Mouse (Mus musculus): ENCODE results near the gene Rnf212b. TPM values are rescaled to one million over a fixed set of nuclear protein-coding genes. Genes with fewer than 3 reads are reported as not detected.

Rnf212b gene
- polyA plus RNA-seq, 1 experiment from 2014 or later, result not detected

- Histone ChIP-seq H3K9ac (ENCODE audit: low read length) (no peak within 1 kb of the TSS), H3K9me3 (ENCODE audit: control insufficient read depth, low read length) (no peaks in the 10 kb centered on the region), H3K36me3 (ENCODE audit: control insufficient read depth, insufficient read depth, low read length) (no peaks in the 10 kb centered on the region), H3K27ac (ENCODE audit: low read depth) (no peak within 1 kb of the TSS), H3K27me3 (replicated peaks; ENCODE audit: control insufficient read depth, insufficient read depth, low read length) (0 out of 2 replicates have a peak, but pooled peaks cover 3% of the 10 kb centered on the region), H3K4me2 (ENCODE audit: low read length) (no peak within 1 kb of the TSS), H3K4me3 (ENCODE audit: low read depth, low read length) (no peak within 1 kb of the TSS), H3K4me1 (replicated peaks; ENCODE audit: control insufficient read depth, insufficient read depth, low read length) (no peaks in the 10 kb centered on the region)
- DNase-seq (ENCODE audit: low spot score) (no peak), ATAC-seq (replicated peaks; ENCODE audit: low FRiP score, low TSS enrichment, low read depth) (no peak)
- WGBS, result 86% methylated on average over 5 of the region's 5 CpGs
Measured at GRCm38 (mm10) chr14:54870861-54871260, 56.9 kb downstream of the Rnf212b start, which contains the start of gene Homez. Homez (minus strand) TSS chr14:54870961.

- WGBS, result 86% methylated on average over 3 of the region's 3 CpGs
- no peak overlapping the region for H3K27ac ChIP-seq (ENCODE audit: low read depth)
- H3K4me3 ChIP-seq (ENCODE audit: low read depth, low read length), result no peak overlapping the region
- no peaks in the 10 kb centered on the region for H3K36me3 ChIP-seq (ENCODE audit: control insufficient read depth, insufficient read depth, low read length)
- no peak for ATAC-seq (replicated peaks; ENCODE audit: low FRiP score, low TSS enrichment, low read depth)
- 0 out of 2 replicates have a peak, but pooled peaks cover 4% of the 10 kb centered on the region for H3K27me3 ChIP-seq (replicated peaks; ENCODE audit: control insufficient read depth, insufficient read depth, low read length)
- H3K4me1 ChIP-seq (replicated peaks; ENCODE audit: control insufficient read depth, insufficient read depth, low read length), result 0 out of 2 replicates have a peak, but pooled peaks cover 4% of the 10 kb centered on the region
- no peak overlapping the region for H3K4me2 ChIP-seq (ENCODE audit: low read length)
- no peak for DNase-seq (ENCODE audit: low spot score)
- H3K9me3 ChIP-seq (ENCODE audit: control insufficient read depth, low read length), result no peaks in the 10 kb centered on the region
- H3K9ac ChIP-seq (ENCODE audit: low read length), result no peak overlapping the region
Measured at GRCm38 (mm10) chr14:54874165-54874564, 60.2 kb downstream of the Rnf212b start.

GRCm38 (mm10) chr14:54875844-54876538, 62.0 kb downstream of the Rnf212b start:
- H3K4me3 ChIP-seq (ENCODE audit: low read depth, low read length), result peak overlapping the region; percentile 76
- DNase-seq (ENCODE audit: low spot score) (no peak), ATAC-seq (replicated peaks; ENCODE audit: low FRiP score, low TSS enrichment, low read depth) (peak; percentile 11; the same call in 1 of the 2 replicates)
- H3K4me2 ChIP-seq (ENCODE audit: low read length), result peak overlapping the region; percentile 86
- H3K9me3 ChIP-seq (ENCODE audit: control insufficient read depth, low read length), result no peaks in the 10 kb centered on the region
- 0 out of 2 replicates have a peak, but pooled peaks cover 4% of the 10 kb centered on the region for H3K27me3 ChIP-seq (replicated peaks; ENCODE audit: control insufficient read depth, insufficient read depth, low read length)
- H3K9ac ChIP-seq (ENCODE audit: low read length), result peak overlapping the region; percentile 78
- H3K36me3 ChIP-seq (ENCODE audit: control insufficient read depth, insufficient read depth, low read length), result no peaks in the 10 kb centered on the region
- H3K4me1 ChIP-seq (replicated peaks; ENCODE audit: control insufficient read depth, insufficient read depth, low read length), result 0 out of 2 replicates have a peak, but pooled peaks cover 4% of the 10 kb centered on the region
- peak overlapping the region; percentile 76 for H3K27ac ChIP-seq (ENCODE audit: low read depth)
- WGBS, result 3% methylated on average over 35 of the region's 36 CpGs

GRCm38 (mm10) chr14:54876539-54877047, 62.7 kb downstream of the Rnf212b start:
- Histone ChIP-seq H3K4me2 (ENCODE audit: low read length) (peak overlapping the region; percentile 86), H3K9me3 (ENCODE audit: control insufficient read depth, low read length) (no peaks in the 10 kb centered on the region), H3K27ac (ENCODE audit: low read depth) (peak overlapping the region; percentile 76), H3K4me3 (ENCODE audit: low read depth, low read length) (peak overlapping the region; percentile 76), H3K36me3 (ENCODE audit: control insufficient read depth, insufficient read depth, low read length) (no peaks in the 10 kb centered on the region), H3K27me3 (replicated peaks; ENCODE audit: control insufficient read depth, insufficient read depth, low read length) (0 out of 2 replicates have a peak, but pooled peaks cover 4% of the 10 kb centered on the region), H3K4me1 (replicated peaks; ENCODE audit: control insufficient read depth, insufficient read depth, low read length) (0 out of 2 replicates have a peak, but pooled peaks cover 4% of the 10 kb centered on the region), H3K9ac (ENCODE audit: low read length) (peak overlapping the region; percentile 78)
- ATAC-seq (replicated peaks; ENCODE audit: low FRiP score, low TSS enrichment, low read depth) (peak; percentile 92), DNase-seq (ENCODE audit: low spot score) (peak; percentile 90)
- WGBS, result 0% methylated on average over 64 of the region's 72 CpGs

GRCm38 (mm10) chr14:54877048-54877715, 63.2 kb downstream of the Rnf212b start, which contains the start of gene Ppp1r3e:
Ppp1r3e (minus strand) TSS chr14:54877550.
- DNase-seq (ENCODE audit: low spot score), result peak; percentile 86
- H3K4me2 ChIP-seq (ENCODE audit: low read length), result peak within 1 kb of the TSS; percentile 86
- no peaks in the 10 kb centered on the region for H3K36me3 ChIP-seq (ENCODE audit: control insufficient read depth, insufficient read depth, low read length)
- H3K27me3 ChIP-seq (replicated peaks; ENCODE audit: control insufficient read depth, insufficient read depth, low read length), result 0 out of 2 replicates have a peak, but pooled peaks cover 4% of the 10 kb centered on the region
- peak within 1 kb of the TSS; percentile 76 for H3K27ac ChIP-seq (ENCODE audit: low read depth)
- peak within 1 kb of the TSS; percentile 76 for H3K4me3 ChIP-seq (ENCODE audit: low read depth, low read length)
- H3K4me1 ChIP-seq (replicated peaks; ENCODE audit: control insufficient read depth, insufficient read depth, low read length), result 0 out of 2 replicates have a peak, but pooled peaks cover 4% of the 10 kb centered on the region
- under 1% methylated on average over 59 of the region's 61 CpGs for WGBS
- peak; percentile 86 for ATAC-seq (replicated peaks; ENCODE audit: low FRiP score, low TSS enrichment, low read depth)
- H3K9me3 ChIP-seq (ENCODE audit: control insufficient read depth, low read length), result no peaks in the 10 kb centered on the region
- H3K9ac ChIP-seq (ENCODE audit: low read length), result peak within 1 kb of the TSS; percentile 78

GRCm38 (mm10) chr14:54883154-54884021, 69.4 kb downstream of the Rnf212b start, which contains the start of the genes Bcl2l2 and Gm20521:
Bcl2l2 (plus strand) TSS chr14:54883377.
Gm20521 (plus strand) TSS chr14:54883441.
- ATAC-seq (replicated peaks; ENCODE audit: low FRiP score, low TSS enrichment, low read depth) (peak; percentile 94), DNase-seq (ENCODE audit: low spot score) (peak; percentile 90)
- Histone ChIP-seq H3K9ac (ENCODE audit: low read length) (peak within 1 kb of the TSS; percentile 74), H3K9me3 (ENCODE audit: control insufficient read depth, low read length) (no peaks in the 10 kb centered on the region), H3K27me3 (replicated peaks; ENCODE audit: control insufficient read depth, insufficient read depth, low read length) (no peaks in the 10 kb centered on the region), H3K36me3 (ENCODE audit: control insufficient read depth, insufficient read depth, low read length) (peaks cover 19% of the 10 kb centered on the region), H3K27ac (ENCODE audit: low read depth) (peak within 1 kb of the TSS; percentile 95), H3K4me1 (replicated peaks; ENCODE audit: control insufficient read depth, insufficient read depth, low read length) (peaks cover 15% of the 10 kb centered on the region), H3K4me3 (ENCODE audit: low read depth, low read length) (peak within 1 kb of the TSS; percentile 52), H3K4me2 (ENCODE audit: low read length) (peak within 1 kb of the TSS; percentile 78)
- WGBS, result under 1% methylated on average over 27 of the region's 27 CpGs

GRCm38 (mm10) chr14:54884022-54884712, 70.2 kb downstream of the Rnf212b start:
- WGBS, result 17% methylated on average over 21 of the region's 21 CpGs
- Histone ChIP-seq H3K4me1 (replicated peaks; ENCODE audit: control insufficient read depth, insufficient read depth, low read length) (peaks cover 15% of the 10 kb centered on the region), H3K27me3 (replicated peaks; ENCODE audit: control insufficient read depth, insufficient read depth, low read length) (no peaks in the 10 kb centered on the region), H3K27ac (ENCODE audit: low read depth) (peak overlapping the region; percentile 95), H3K4me3 (ENCODE audit: low read depth, low read length) (peak overlapping the region; percentile 52), H3K36me3 (ENCODE audit: control insufficient read depth, insufficient read depth, low read length) (peaks cover 19% of the 10 kb centered on the region), H3K4me2 (ENCODE audit: low read length) (peak overlapping the region; percentile 78), H3K9ac (ENCODE audit: low read length) (peak overlapping the region; percentile 74), H3K9me3 (ENCODE audit: control insufficient read depth, low read length) (no peaks in the 10 kb centered on the region)
- ATAC-seq (replicated peaks; ENCODE audit: low FRiP score, low TSS enrichment, low read depth), result no peak
- no peak for DNase-seq (ENCODE audit: low spot score)

Measured in intestine, embryonic 14.5 days (tissue).